Comparison of ENCODE assay signal across 35 mouse cellular contexts in genomic region chr19:6537526-6537925, GRCm38 (mm10). TPM values are rescaled to one million over a fixed set of nuclear protein-coding genes. Genes with fewer than 3 reads are reported as not detected.
DNase-seq lines count a peak whose midpoint lies in the region; ATAC-seq and TF ChIP-seq lines count a peak whose summit lies in the region.
"Had no signal": no experiment of that assay in that cellular context is flagged by ENCODE, and none has a peak within 500 bp of the region (broad histone marks: within the 10 kb centered on the region; RNA-seq: fewer than 3 reads in every experiment).

No protein-coding gene starts in this region.

- TF ChIP-seq CTCF in layer of hippocampus, adult 2 months (conservative IDR thresholded peaks at IDR 0.05): no peak

- no peak for ATAC-seq in cerebellum, adult (ENCODE audit: insufficient number of reproducible peaks, low FRiP score, low TSS enrichment)
- ATAC-seq: forebrain, postnatal 0 days; hindbrain, postnatal 0 days; intestine, embryonic 15.5 days; lung, postnatal 0 days; midbrain, embryonic 15.5 days had no signal

- H3K27ac ChIP-seq in layer of hippocampus, adult 2 months: peak overlapping the region; percentile 23; the same call in 1 of the 2 replicates
- H3K27ac ChIP-seq: embryonic facial prominence, embryonic 13.5 days; forebrain, embryonic 12.5 days; hindbrain, embryonic 12.5 days; intestine, embryonic 15.5 days; kidney, embryonic 15.5 days; limb, embryonic 10.5 days; limb, embryonic 15.5 days; liver, embryonic 13.5 days had no signal

- peak; percentile 80 for DNase-seq in cerebellum, adult 11-12 months
- peak; percentile 2 to 3 for DNase-seq in frontal cortex, postnatal 36 days (ENCODE audit: low spot score in 2 of 2)
- DNase-seq in frontal cortex, adult 2 months (ENCODE audit: extremely low spot score in 1 of 2, low spot score in 1 of 2): no peak
- DNase-seq in layer of hippocampus, adult 2 months (ENCODE audit: low spot score in 2 of 2): no peak
- no peak for DNase-seq in layer of hippocampus, postnatal 14 days (ENCODE audit: low spot score in 2 of 2)
- peak; percentile 55 to 58 for DNase-seq in cerebellum, postnatal 14 days
- no peak for DNase-seq in spleen, postnatal 10 days (ENCODE audit: low spot score in 2 of 2)
- DNase-seq: forebrain, postnatal 0 days; gastrocnemius, postnatal 14 days; heart, postnatal 14 days; liver, embryonic 13.5 days; lung, adult 18-20 months; lung, postnatal 4 days; right cerebral cortex, postnatal 4 days; thymus, adult 2 months; thymus, postnatal 36 days had no signal

- no peak overlapping the region for H3K4me3 ChIP-seq in layer of hippocampus, adult 2 months
- H3K4me3 ChIP-seq: embryonic facial prominence, embryonic 13.5 days; forebrain, embryonic 12.5 days; hindbrain, embryonic 12.5 days; intestine, embryonic 15.5 days; kidney, embryonic 15.5 days; limb, embryonic 10.5 days; limb, embryonic 15.5 days; liver, embryonic 13.5 days; megakaryocyte, embryonic 14.5 days; midbrain, embryonic 15.5 days had no signal

RNA-seq across cellular contexts. Expression of gene Slc22a12, which starts 5.3 kb away (rescaled TPM):
- 0.08 and 0.10 TPM in 2 replicates for polyA plus RNA-seq in frontal cortex, adult 2 months (2012; rRNA removed)
- total RNA-seq in layer of hippocampus, adult 2 months (2021): under 1 TPM; 0.20 to 0.37 TPM
- total RNA-seq in layer of hippocampus, postnatal 14 days (2021): 1 to 10 TPM; 1.5 to 2.4 TPM
- total RNA-seq: adrenal gland, postnatal 14 days; common myeloid progenitor, adult 5-6 weeks; forebrain, postnatal 0 days; G1E; gastrocnemius, postnatal 14 days; granulocyte monocyte progenitor cell, adult 5-6 weeks; heart, postnatal 14 days; neutrophil, adult 5-6 weeks had no signal
- polyA plus RNA-seq: embryonic facial prominence, embryonic 13.5 days; forebrain, embryonic 12.5 days; G1E; heart, embryonic 14.5 days; hindbrain, embryonic 12.5 days; limb, embryonic 10.5 days; limb, embryonic 15.5 days; liver, embryonic 13.5 days; neural tube, embryonic 11.5 days had no signal

Comparison
In these comparisons a context has a peak if more than half of its experiments do, and no peak if none do; other contexts are left out.
1. DNase-seq: peak in cerebellum, adult 11-12 months (single experiment), frontal cortex, postnatal 36 days (2 of 2) and cerebellum, postnatal 14 days (2 of 2); none in frontal cortex, adult 2 months (0 of 2), layer of hippocampus, adult 2 months (0 of 2), layer of hippocampus, postnatal 14 days (0 of 2) and spleen, postnatal 10 days (0 of 2).